Mouse (Mus musculus): Measurements from ENCODE around the gene Ppm1b.

DNA sequence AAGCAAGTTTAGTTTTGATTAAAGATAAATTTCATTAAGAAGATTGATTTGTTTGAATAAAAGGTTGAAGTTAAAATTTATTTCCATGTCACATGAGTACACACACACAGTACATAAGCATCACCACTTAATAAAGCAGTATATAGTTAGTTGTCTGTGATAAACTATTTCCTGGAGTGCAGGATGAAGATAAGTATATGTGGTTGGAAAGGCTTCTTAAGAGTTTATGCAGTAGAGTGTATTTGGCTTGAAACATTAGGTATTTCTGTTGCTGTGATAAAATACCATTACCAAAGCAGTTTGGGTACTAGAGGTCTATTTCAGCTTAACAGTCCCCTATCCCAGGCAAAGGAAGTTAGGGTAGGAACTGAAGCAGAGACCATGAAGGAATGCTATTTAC, 32.0 kb downstream of the Ppm1b start:
- TF ChIP-seq CTCF (IDR thresholded peaks at IDR 0.05; ENCODE audit: low read depth) (no peak), EP300 (IDR thresholded peaks at IDR 0.05; ENCODE audit: low read depth) (no peak)

Data from liver, embryonic 14.5 days (tissue).